Mouse (Mus musculus): ENCODE data around the gene 9930104L06Rik.

The 9930104L06Rik gene

GRCm38 (mm10) chr4:124960940-124961339 is 24.1 kb downstream of the 9930104L06Rik start:
- DNase-seq (ENCODE audit: low read depth, low spot score) = no peak

- no peak for DNase-seq (ENCODE audit: low read depth, low spot score)
Observed at GRCm38 (mm10) chr4:124962576-124962975, 25.7 kb downstream of the 9930104L06Rik start.

GRCm38 (mm10) chr4:124964912-124965599 is 28.2 kb downstream of the 9930104L06Rik start:
- DNase-seq (ENCODE audit: low read depth, low spot score) = no peak

- no peak for DNase-seq (ENCODE audit: low read depth, low spot score)
Observed at GRCm38 (mm10) chr4:124968711-124969110, 31.9 kb downstream of the 9930104L06Rik start.

- no peak for DNase-seq (ENCODE audit: low read depth, low spot score)
Observed at GRCm38 (mm10) chr4:124969219-124969848, 32.5 kb downstream of the 9930104L06Rik start.

GRCm38 (mm10) chr4:124970194-124970593 is 33.3 kb downstream of the 9930104L06Rik start:
- DNase-seq (ENCODE audit: low read depth, low spot score) = no peak

- no peak for DNase-seq (ENCODE audit: low read depth, low spot score)
Observed at GRCm38 (mm10) chr4:124970677-124971076, 33.8 kb downstream of the 9930104L06Rik start.

GRCm38 (mm10) chr4:124971094-124971493 is 34.2 kb downstream of the 9930104L06Rik start:
- DNase-seq (ENCODE audit: low read depth, low spot score) = no peak

- DNase-seq (ENCODE audit: low read depth, low spot score) = peak; percentile 8
Observed at GRCm38 (mm10) chr4:124972316-124972715, 35.5 kb downstream of the 9930104L06Rik start.

GRCm38 (mm10) chr4:124973296-124973695 is 36.4 kb downstream of the 9930104L06Rik start:
- DNase-seq (ENCODE audit: low read depth, low spot score) = peak; percentile 63

- DNase-seq (ENCODE audit: low read depth, low spot score) = no peak
Observed at GRCm38 (mm10) chr4:124978201-124978600, 41.4 kb downstream of the 9930104L06Rik start.

- peak; percentile 12 for DNase-seq (ENCODE audit: low read depth, low spot score)
Observed at GRCm38 (mm10) chr4:124983893-124984526, 47.2 kb downstream of the 9930104L06Rik start.

- DNase-seq (ENCODE audit: low read depth, low spot score) = no peak
Observed at GRCm38 (mm10) chr4:124984871-124985670, 48.2 kb downstream of the 9930104L06Rik start.

- DNase-seq (ENCODE audit: low read depth, low spot score) = no peak
Observed at GRCm38 (mm10) chr4:124985671-124986602, 49.1 kb downstream of the 9930104L06Rik start, which contains the start of gene Rspo1. Gene Rspo1 (plus strand): TSS chr4:124986430.

- no peak for DNase-seq (ENCODE audit: low read depth, low spot score)
Observed at GRCm38 (mm10) chr4:124986739-124987710, 50.2 kb downstream of the 9930104L06Rik start.

GRCm38 (mm10) chr4:124987711-124988097 is 50.9 kb downstream of the 9930104L06Rik start:
- DNase-seq (ENCODE audit: low read depth, low spot score) = no peak

GRCm38 (mm10) chr4:124988382-124988781 is 51.5 kb downstream of the 9930104L06Rik start:
- no peak for DNase-seq (ENCODE audit: low read depth, low spot score)

- DNase-seq (ENCODE audit: low read depth, low spot score) = no peak
Observed at GRCm38 (mm10) chr4:124989787-124990253, 53.0 kb downstream of the 9930104L06Rik start.

GRCm38 (mm10) chr4:124990325-124990724 is 53.5 kb downstream of the 9930104L06Rik start:
- DNase-seq (ENCODE audit: low read depth, low spot score) = no peak
